Mouse (Mus musculus) granulocyte monocyte progenitor cell, adult 5-6 weeks (primary cell): Measurements from ENCODE around the gene Lrrc61. TPM values are rescaled to one million over a fixed set of nuclear protein-coding genes. Genes with fewer than 3 reads are reported as not detected.
A peak's percentile ranks its signal among the peaks of the same experiment; 100 is the strongest.

Source experiments
- ATAC-seq: replicated peaks from 2 replicates; pipeline ENCODE4 v1.8.0; 2016; ENCODE audit warnings: mild to moderate bottlenecking, moderate TSS enrichment, inconsistent platforms; ENCODE audit not compliant: poor library complexity, severe bottlenecking
- total RNA-seq, 2 experiments: library from RNA; stranded (forward) in 1 of 2; stranded (reverse) in 1 of 2; fragments of 200-712, 200-1000 nt in 1 of 2; fragments of >200 nt in 1 of 2; fragmentation: Nextera tagmentation in 1 of 2; gene quantifications; 2 replicates each; pipeline ENCODE4 v1.2.3; 2014 to 2017

The Lrrc61 gene
- total RNA-seq, 2 experiments from 2014 or later, result 7.3 to 12.5 TPM

DNA sequence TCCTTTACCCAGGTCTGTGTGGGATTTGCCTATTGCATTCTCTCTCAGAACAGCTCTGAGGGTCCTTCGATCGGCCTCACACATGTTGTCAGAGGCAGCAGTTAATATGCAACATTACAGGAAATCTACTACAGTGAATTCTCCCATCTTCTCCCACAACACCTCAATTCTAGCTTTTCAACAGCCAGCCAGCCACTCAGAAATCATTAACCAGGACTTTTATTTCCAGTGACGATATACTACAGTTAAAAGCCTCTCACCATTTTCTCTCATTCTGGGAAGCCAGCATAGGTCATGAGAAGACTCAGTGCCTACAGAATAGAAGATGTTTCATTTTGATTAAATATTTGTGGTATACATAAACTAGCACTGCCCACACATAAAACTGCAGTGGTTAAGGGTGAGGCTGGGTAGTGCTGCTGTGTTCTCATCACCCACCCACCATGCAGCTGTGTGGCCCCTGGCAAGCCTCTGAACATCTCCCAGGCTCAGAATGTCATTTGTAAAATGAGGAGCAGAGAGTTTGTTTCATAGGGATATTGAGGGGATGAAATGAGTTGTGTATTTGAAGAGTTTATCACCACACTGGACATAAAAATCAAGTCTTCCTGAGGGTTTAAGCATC is 36.7 kb downstream of the Lrrc61 start:
- no peak for ATAC-seq

DNA sequence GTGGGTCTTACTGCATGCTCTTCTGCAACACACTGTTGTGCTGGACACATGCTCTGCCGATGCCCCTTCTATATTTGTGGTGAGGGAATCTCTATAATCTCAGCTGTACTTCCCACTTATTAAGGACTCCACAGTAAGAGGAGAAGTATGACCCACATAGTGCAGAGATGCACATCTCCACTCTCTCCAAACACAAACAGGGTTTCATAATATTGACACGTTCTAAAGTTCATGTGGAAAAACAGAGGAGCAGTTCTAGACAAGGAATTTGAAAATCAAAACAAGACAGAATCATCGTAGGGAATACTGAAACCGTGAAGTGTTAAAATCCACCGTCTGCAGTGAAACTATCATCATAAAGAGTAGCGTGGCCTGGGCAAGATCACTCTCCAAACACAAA is 37.3 kb downstream of the Lrrc61 start:
- ATAC-seq, result no peak

DNA sequence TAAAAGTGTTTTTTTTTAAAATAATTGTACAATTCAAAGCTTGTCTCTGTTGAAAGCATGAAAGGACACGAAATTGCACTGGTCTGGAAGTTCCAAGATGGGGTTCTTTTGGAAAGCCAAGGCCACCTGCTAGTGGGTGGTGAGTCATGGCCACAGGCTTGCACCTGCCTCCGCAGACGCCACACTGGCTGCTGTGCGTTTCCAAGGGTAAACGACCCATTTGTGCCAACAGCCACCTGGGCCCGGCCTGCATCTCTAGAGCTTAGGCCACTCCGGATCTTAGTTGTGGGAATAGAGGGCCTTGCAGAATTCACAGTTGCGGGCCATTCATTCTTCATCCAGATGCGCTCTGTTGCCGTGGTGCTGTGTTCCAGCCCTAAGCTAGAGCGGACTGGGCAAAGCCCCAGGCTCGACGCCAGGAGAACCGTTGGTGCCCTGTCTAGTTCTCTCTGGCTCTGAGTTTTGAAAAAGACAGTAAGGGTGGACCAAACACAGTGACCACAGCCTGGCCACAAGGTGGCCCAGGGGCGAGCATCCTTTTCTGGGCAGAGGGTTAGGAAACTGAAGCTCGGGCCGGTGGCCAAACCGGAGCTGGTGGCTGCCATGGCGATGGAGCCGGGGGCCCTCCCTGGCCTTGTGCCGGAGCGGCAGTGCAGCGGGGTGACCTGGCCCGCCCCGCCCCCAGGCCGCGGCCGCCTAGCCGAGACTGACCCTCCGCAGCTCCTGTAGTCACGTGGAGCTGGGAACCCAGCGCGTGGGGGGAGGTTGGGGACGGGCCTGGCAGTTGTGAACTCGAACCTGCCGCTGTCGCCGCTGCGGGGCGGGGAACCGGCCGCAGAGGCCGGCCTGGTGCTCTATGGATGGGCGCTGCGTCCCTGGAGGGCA is 38.8 kb downstream of the Lrrc61 start, which contains the start of the genes Repin1 and Gm44965:
Gene Repin1 (plus strand): TSS at position 726 of the 885 bp plus-strand sequence.
Gene Gm44965 (plus strand): TSS at position 784 of the 885 bp plus-strand sequence.
- peak; percentile 89 for ATAC-seq

DNA sequence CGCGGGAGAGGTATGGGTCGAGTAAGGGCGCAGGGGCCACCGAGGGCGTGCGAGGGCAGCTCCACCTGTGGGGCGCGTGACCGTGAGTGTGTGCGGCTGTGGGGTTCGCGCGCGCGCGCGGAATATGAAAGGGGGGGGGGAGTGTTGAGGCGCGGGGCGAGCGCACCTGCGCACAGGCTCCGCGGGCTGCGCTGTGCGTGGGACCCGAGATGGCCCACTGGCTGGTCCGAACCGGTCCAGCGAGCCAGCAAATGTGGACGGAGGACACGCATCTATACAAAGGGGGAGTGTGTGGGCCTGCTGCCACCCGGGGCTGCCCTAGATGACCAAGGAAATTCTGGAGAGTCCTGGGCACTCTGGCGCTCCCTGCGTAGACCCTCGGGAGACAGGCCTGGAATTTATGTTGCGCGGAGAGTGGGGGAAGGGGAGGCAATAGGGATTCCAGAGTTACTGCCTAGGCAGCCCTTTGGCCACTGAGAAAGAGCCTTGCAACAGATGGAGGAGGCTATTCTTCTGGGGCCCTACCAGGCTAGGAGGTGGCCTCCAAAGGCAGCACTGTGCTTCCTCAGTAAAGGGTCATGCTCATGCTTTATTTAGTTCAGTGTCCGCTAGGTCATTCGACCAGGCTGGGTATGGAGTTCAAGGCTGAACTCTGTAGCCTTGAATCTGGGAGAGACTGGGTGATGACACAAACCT is 39.6 kb downstream of the Lrrc61 start:
- ATAC-seq, result peak; percentile 6; the same call in 1 of the 2 replicates

DNA sequence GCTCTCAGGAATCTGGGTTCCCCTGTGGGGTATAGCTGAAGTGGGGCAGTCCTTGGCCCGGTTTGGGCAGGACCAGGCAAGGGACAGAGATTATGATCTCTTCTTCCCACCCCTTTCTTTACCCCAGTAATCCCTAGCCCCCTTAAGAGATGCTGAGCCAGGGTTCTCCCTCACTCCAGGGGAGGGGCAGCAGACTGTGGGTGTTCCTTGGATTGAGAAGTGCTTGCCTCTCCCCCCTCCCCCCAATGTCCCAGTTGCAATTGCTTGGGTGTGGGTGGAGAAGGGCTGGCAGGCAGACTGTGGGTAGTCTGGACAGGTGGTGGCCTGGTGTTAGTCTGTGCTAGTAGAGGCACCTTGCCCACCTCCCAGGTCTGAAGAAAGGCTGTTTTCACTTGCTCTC is 40.7 kb downstream of the Lrrc61 start:
- no peak for ATAC-seq

DNA sequence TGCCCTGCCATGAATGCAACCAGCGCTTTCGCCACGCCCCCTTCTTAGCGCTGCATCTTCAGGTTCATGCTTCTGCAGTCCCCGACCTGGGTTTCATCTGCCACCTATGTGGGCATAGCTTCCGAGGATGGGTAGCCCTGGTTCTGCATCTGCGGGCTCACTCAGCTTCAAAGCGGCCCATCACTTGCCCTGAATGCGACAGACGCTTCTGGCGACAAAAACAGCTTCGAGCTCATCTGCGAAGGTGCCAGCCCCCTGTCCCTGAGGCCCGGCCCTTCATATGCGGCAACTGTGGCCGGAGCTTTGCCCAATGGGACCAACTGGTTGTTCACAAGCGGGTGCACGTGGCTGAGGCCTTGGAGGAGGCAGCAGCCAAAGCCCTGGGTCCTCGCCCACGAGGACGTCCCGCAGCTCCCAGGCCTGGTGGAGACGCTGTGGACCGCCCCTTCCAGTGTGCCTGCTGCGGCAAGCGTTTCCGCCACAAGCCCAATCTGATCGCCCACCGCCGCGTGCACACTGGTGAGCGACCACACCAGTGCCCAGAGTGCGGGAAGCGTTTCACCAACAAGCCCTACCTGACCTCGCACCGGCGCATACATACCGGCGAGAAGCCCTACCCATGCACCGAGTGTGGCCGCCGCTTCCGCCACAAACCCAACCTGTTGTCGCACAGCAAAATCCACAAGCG is 42.1 kb downstream of the Lrrc61 start:
- no peak for ATAC-seq

DNA sequence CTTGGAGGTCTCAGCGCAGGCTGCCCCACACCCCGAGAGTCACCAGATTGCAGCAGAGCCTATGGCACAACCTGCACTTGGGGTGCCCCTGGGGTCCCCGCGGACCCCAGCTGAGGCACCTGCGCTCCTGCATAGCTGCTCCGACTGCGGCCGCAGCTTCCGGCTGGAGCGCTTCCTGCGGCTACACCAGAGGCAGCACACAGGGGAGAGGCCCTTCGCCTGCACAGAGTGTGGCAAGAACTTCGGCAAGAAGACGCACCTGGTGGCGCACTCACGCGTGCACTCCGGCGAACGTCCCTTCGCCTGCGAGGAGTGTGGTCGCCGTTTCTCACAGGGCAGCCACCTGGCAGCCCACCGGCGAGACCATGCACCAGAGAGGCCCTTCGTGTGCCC is 42.6 kb downstream of the Lrrc61 start:
- ATAC-seq, result no peak

DNA sequence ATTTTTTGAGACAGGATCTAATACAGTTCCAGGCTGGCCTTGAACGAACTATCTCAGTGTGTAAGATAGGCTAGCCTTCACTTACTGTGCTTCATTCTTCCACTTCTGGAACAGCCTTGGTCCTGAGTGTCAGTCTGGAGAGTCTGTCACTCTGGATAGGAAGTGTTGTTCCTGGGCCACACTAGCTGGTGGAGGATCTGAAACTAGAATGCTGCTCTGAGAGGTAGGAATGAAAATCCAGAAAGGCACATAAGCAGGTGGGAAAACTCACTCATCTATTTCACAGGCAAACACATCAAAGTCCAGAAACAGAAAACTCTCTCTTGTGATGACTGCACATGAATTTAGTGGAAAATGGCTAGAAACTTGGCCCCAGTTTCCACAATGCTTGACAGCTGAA is 46.0 kb downstream of the Lrrc61 start:
- no peak for ATAC-seq

DNA sequence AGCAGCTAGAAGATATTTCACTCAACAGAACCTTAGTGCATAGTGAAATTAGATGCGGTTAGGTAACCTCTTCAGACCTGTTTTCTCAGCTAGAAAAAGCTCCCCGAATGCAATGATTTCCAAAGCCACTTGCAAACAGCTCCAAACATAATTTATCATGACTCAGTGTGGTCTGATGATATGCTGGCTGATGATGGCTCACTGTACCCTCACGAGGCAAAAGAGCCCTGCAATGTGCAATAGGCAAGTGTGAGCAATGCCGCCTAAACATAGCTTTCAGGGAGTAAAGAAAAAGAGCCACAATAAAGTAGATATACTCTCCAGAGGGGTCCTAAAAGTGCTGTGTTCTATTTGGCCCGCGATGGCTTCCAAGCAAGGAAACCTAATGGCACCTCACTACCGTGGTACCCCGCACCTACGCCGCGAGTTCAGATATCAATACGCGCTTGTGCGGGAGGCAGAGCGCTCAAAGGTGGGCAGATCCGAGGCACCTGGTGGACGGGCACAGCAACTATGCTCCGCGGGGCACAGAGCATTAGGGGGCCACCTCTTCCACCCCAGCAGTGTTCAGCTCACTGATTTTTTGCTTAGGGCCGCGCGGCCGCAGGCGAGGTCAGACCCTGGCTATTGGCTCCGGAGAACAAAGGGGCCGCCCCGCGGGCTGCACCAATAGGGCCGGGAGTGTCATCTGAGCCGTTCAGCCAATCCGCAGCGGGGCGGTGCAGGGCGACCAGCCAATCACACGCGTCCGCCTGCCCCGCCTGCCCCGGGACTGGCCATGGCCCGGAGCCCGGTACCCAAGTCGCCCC is 46.9 kb downstream of the Lrrc61 start, which contains the start of gene Zfp775:
Gene Zfp775 (plus strand): TSS at position 793 of the 809 bp plus-strand sequence.
- ATAC-seq, result peak; percentile 97

DNA sequence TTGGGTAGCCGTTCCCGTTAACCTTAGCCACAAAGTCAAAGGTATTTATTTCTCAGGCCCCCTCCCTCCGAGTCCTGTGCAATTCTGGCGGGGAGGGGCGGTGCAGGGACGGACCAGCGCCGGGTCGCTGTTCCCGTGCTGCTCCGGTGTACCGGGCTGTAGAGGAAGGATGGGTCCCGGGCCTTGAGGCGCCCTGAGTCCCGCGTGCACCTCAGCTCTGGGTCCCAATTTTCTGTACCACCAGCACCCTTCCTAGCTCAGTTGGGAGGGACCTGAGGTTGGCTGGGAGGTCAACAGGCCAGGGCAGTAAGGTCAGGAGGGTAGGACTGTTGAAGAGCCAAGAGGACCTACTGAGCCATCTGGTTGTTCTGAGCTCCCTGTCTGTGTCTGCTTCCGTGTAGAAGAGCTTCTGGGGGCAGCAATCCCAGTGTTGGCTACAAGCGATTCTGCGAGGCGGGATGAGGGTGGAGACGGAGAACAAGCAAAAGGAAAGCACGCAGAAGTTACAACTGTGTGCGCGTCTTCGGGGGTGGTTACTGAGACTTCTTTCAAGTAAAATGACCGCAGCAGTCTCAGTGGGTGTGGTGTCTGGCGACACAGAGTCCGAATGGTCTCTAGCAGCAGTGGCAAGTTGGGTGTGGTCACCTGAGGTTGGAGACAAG is 47.6 kb downstream of the Lrrc61 start:
- peak; percentile 26; the same call in 1 of the 2 replicates for ATAC-seq

DNA sequence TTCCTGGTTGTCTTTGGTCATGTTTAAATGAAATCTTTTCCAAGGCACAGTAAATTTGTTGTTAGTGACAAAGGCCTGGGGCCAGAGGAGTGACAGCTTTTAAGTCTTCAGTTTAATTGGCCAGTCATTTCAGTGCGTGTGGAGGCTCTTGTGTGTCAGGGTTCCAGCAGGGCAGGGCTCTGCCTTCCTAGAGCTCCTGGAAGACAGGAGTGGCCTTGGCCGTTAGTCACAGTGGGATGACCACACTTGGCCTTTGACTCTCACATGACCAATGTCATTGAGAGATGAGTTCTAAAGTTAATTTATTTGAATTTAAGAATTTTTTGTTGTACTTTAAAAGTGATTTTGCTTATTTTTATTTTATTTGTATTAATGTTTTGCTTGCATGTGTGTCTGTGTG is 53.5 kb downstream of the Lrrc61 start:
- ATAC-seq, result no peak

DNA sequence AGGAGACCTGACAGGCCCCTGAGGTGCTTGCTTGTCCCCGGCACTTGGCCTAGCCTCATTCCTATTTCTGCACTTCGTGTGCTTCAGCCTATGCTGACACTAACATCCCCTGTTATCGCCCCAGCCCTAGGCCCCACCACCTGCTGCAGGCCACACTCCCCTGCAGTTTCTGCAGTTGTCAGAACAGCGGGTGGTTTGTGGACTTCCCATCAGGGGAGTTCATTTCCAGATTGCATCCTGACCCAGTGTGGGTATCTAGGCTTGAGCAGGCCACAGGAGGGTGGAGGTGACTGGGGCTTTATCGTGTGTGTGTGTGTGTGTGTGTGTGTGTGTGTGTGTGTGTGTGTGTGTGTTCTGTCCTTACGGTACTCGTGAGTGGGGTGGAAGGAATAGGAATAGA is 54.9 kb downstream of the Lrrc61 start:
- ATAC-seq, result no peak

DNA sequence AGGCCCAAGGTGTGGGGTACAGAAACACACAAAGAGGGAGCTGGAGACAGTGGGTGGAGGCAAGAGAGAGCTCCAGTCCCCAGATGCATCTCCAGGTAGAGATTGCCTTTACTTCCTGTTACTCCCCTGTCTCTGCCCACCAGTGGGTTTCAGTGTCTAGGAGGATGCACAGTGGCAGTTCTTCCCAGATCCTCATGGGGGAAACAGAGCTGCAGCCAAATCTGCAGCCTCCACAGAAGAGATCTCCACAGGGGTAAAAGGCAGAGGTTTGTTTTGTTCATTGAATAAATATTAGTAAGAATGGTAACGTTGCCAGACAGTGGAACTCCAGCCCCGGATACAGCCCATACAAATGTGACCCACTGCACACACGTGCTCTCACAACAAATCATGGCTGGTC is 56.1 kb downstream of the Lrrc61 start:
- no peak for ATAC-seq

DNA sequence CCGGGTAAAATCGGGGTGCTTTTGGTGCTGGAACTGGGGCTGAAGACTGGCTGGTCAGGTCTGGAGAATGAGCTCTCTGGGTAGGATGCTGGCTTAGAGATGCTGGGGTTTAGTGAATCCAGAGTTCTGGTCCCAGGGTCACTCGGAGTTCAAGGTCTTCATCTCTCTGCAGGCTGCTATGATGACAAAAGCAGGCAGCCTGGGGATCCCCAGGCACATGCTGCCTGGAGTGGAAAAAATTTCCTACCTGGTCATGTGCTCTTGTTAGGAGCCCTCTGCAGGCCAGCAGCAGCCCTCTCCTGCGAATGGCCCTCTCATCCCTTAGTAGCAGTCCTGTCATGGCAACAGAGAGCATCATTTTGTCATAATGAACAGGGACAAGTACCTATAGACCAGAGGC is 58.9 kb downstream of the Lrrc61 start:
- no peak for ATAC-seq

DNA sequence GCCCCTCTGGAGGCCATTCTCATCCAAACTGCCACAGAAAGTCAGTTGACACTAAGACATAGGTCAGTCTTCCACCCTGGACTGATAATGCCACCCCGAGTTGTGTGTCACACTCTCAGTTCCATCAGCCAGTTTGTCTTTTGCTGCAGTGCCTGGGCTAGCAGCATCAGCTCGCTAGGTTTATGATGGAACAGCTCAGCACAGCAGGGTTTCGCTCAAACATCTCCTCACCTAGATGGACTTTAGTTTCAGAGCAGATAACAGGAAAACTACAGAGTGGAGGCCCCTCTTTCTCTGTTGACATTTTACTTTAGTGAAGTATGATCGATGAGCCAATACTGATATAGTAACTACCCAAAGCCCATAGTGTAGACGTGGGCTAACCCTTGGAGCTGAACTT is 60.2 kb downstream of the Lrrc61 start:
- no peak for ATAC-seq

DNA sequence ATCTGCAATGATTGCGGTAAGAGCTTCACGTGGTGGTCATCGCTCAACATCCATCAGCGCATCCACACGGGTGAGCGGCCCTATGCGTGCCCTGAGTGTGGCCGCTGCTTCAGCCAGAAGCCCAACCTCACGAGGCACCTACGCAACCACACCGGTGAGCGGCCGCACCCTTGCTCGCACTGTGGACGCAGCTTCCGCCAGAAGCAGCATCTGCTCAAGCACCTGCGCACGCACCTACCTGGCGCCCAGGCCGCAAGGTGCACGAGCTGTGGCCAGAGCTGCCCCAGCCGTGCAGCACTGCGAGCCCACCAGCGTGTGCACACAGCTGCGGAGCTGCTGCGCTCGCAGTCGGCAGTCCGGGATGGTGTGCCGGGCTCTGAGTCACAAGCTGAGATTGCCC is 65.4 kb downstream of the Lrrc61 start:
- ATAC-seq, result no peak
